Mouse (Mus musculus): ENCODE results near the gene Capn5. TPM values are rescaled to one million over a fixed set of nuclear protein-coding genes. Genes with fewer than 3 reads are reported as not detected.

Gene Capn5
- polyA plus RNA-seq, 1 experiment from 2014 or later, result 16.7 TPM

DNA sequence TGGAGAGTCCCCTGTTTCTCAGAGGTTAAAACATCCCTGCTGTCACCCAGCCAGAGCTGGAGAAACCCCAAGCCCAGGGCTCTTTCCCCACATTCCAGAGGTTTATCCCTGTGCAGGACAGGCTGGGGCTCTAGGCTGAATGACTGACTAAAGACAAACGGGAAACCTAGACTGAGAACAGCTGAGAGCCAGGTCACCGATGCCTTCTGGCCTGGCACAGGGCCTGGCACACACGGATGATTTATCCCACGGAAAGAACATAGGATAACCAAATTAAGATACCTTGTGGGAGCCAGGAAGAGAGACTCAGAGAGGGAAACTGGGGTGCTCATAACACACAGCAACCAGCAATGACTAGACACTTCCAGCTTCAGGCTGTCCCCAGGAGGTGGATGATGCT is 68.3 kb downstream of the Capn5 start:
- no peak overlapping the region for H3K27ac ChIP-seq
- ATAC-seq (ENCODE audit: low FRiP score), result no peak
- no peaks in the 10 kb centered on the region for H3K36me3 ChIP-seq (replicated peaks; ENCODE audit: control insufficient read depth, insufficient read depth)
- H3K4me3 ChIP-seq (replicated peaks; ENCODE audit: low read length), result no peak overlapping the region
- no peak for DNase-seq (ENCODE audit: low spot score)
- WGBS, result 77% methylated on average over 4 of the region's 4 CpGs
- H3K4me1 ChIP-seq (replicated peaks; ENCODE audit: control insufficient read depth, insufficient read depth, low read length), result peaks cover 7% of the 10 kb centered on the region; the same call in 1 of the 2 replicates
- no peaks in the 10 kb centered on the region for H3K9me3 ChIP-seq (ENCODE audit: control insufficient read depth, low read length)
- no peak overlapping the region for H3K4me2 ChIP-seq (replicated peaks)
- H3K27me3 ChIP-seq (ENCODE audit: control insufficient read depth, insufficient read depth, low read length), result peaks cover 15% of the 10 kb centered on the region
- no peak overlapping the region for H3K9ac ChIP-seq

GRCm38 (mm10) chr7:98108636-98109430 is 69.2 kb downstream of the Capn5 start:
- DNase-seq (ENCODE audit: low spot score) (no peak), ATAC-seq (ENCODE audit: low FRiP score) (0 out of 2 replicates have a peak, but pooled peaks have one; percentile 34)
- no peaks in the 10 kb centered on the region for H3K36me3 ChIP-seq (replicated peaks; ENCODE audit: control insufficient read depth, insufficient read depth)
- H3K9ac ChIP-seq, result no peak overlapping the region
- no peaks in the 10 kb centered on the region for H3K9me3 ChIP-seq (ENCODE audit: control insufficient read depth, low read length)
- H3K27me3 ChIP-seq (ENCODE audit: control insufficient read depth, insufficient read depth, low read length), result peaks cover 15% of the 10 kb centered on the region
- no peak overlapping the region for H3K4me2 ChIP-seq (replicated peaks)
- no peak overlapping the region for H3K27ac ChIP-seq
- H3K4me3 ChIP-seq (replicated peaks; ENCODE audit: low read length), result no peak overlapping the region
- 88% methylated on average over 16 of the region's 16 CpGs for WGBS
- peaks cover 7% of the 10 kb centered on the region; the same call in 1 of the 2 replicates for H3K4me1 ChIP-seq (replicated peaks; ENCODE audit: control insufficient read depth, insufficient read depth, low read length)

- H3K27ac ChIP-seq, result no peak overlapping the region
- no peaks in the 10 kb centered on the region for H3K36me3 ChIP-seq (replicated peaks; ENCODE audit: control insufficient read depth, insufficient read depth)
- ATAC-seq (ENCODE audit: low FRiP score), result no peak
- no peak overlapping the region for H3K4me2 ChIP-seq (replicated peaks)
- no peak overlapping the region for H3K9ac ChIP-seq
- no peaks in the 10 kb centered on the region for H3K9me3 ChIP-seq (ENCODE audit: control insufficient read depth, low read length)
- no peak overlapping the region for H3K4me3 ChIP-seq (replicated peaks; ENCODE audit: low read length)
- peaks cover 6% of the 10 kb centered on the region for H3K27me3 ChIP-seq (ENCODE audit: control insufficient read depth, insufficient read depth, low read length)
- DNase-seq (ENCODE audit: low spot score), result no peak
- 92% methylated on average over 7 of the region's 7 CpGs for WGBS
- peaks cover 15% of the 10 kb centered on the region for H3K4me1 ChIP-seq (replicated peaks; ENCODE audit: control insufficient read depth, insufficient read depth, low read length)
Measured at GRCm38 (mm10) chr7:98106272-98106671, 71.8 kb downstream of the Capn5 start.

GRCm38 (mm10) chr7:98104481-98105435 is 73.3 kb downstream of the Capn5 start:
- DNase-seq (ENCODE audit: low spot score) (no peak), ATAC-seq (ENCODE audit: low FRiP score) (no peak)
- H3K9ac ChIP-seq, result no peak overlapping the region
- 69% methylated on average over 16 of the region's 16 CpGs for WGBS
- H3K36me3 ChIP-seq (replicated peaks; ENCODE audit: control insufficient read depth, insufficient read depth), result no peaks in the 10 kb centered on the region
- H3K27ac ChIP-seq, result no peak overlapping the region
- no peaks in the 10 kb centered on the region for H3K9me3 ChIP-seq (ENCODE audit: control insufficient read depth, low read length)
- H3K4me2 ChIP-seq (replicated peaks), result no peak overlapping the region
- H3K27me3 ChIP-seq (ENCODE audit: control insufficient read depth, insufficient read depth, low read length), result no peaks in the 10 kb centered on the region
- no peak overlapping the region for H3K4me3 ChIP-seq (replicated peaks; ENCODE audit: low read length)
- peaks cover 11% of the 10 kb centered on the region for H3K4me1 ChIP-seq (replicated peaks; ENCODE audit: control insufficient read depth, insufficient read depth, low read length)

DNA sequence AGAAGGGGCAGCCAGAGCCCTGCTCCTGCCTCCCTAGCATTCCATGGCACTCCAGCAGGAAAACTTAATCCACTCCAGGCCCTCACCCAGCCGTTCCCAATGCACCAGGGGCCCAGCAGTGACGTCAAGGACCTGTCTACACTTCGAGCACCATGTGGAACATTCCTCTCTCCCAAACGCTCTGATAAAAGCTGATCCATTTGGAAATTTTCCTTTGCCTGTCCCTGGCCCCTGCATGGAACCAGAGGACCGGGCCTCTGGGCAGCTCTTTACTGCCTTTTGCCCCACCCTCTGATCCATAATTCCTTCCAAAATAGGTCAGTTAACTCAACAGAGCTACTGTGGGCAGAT is 74.2 kb downstream of the Capn5 start:
- Histone ChIP-seq H3K27me3 (ENCODE audit: control insufficient read depth, insufficient read depth, low read length) (no peaks in the 10 kb centered on the region), H3K4me3 (replicated peaks; ENCODE audit: low read length) (no peak overlapping the region), H3K36me3 (replicated peaks; ENCODE audit: control insufficient read depth, insufficient read depth) (no peaks in the 10 kb centered on the region), H3K9ac (no peak overlapping the region), H3K27ac (no peak overlapping the region), H3K9me3 (ENCODE audit: control insufficient read depth, low read length) (no peaks in the 10 kb centered on the region), H3K4me1 (replicated peaks; ENCODE audit: control insufficient read depth, insufficient read depth, low read length) (peaks cover 11% of the 10 kb centered on the region), H3K4me2 (replicated peaks) (no peak overlapping the region)
- WGBS, result 77% methylated on average over 5 of the region's 5 CpGs
- no peak for DNase-seq (ENCODE audit: low spot score)
- no peak for ATAC-seq (ENCODE audit: low FRiP score)

- H3K27ac ChIP-seq, result peak overlapping the region; percentile 72
- no peaks in the 10 kb centered on the region for H3K27me3 ChIP-seq (ENCODE audit: control insufficient read depth, insufficient read depth, low read length)
- H3K4me1 ChIP-seq (replicated peaks; ENCODE audit: control insufficient read depth, insufficient read depth, low read length), result peaks cover 11% of the 10 kb centered on the region
- no peaks in the 10 kb centered on the region for H3K9me3 ChIP-seq (ENCODE audit: control insufficient read depth, low read length)
- H3K36me3 ChIP-seq (replicated peaks; ENCODE audit: control insufficient read depth, insufficient read depth), result no peaks in the 10 kb centered on the region
- ATAC-seq (ENCODE audit: low FRiP score) (peak; percentile 68), DNase-seq (ENCODE audit: low spot score) (peak; percentile 94)
- H3K4me2 ChIP-seq (replicated peaks), result peak overlapping the region; percentile 53
- H3K4me3 ChIP-seq (replicated peaks; ENCODE audit: low read length), result peak overlapping the region; percentile 24
- 19% methylated on average over 21 of the region's 26 CpGs for WGBS
- H3K9ac ChIP-seq, result peak overlapping the region; percentile 66
Measured at GRCm38 (mm10) chr7:98103002-98103941, 74.8 kb downstream of the Capn5 start.

DNA sequence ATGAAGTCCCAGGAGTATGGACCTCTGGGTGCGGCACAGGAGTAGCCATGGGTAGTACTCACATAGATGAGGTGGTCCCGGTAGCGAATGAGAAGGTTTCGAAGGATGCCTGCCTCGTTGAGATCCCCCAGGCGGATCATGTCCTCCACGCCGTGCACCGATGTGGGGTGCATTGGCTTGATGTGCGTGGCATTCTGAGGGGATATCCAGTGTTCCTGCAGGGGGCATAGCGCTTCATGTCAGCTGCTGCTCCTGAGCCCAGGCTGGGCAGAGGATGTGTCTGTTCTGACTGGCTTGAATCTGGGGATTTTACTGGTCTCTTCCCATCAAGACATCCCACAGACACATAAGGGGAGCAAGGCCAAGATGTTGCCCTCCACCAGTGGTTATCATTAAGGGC is 75.6 kb downstream of the Capn5 start:
- Histone ChIP-seq H3K36me3 (replicated peaks; ENCODE audit: control insufficient read depth, insufficient read depth) (peaks cover under 1% of the 10 kb centered on the region; the same call in 1 of the 2 replicates), H3K9ac (peak overlapping the region; percentile 66), H3K4me2 (replicated peaks) (peak overlapping the region; percentile 53), H3K4me3 (replicated peaks; ENCODE audit: low read length) (peak overlapping the region; percentile 24; the same call in 1 of the 2 replicates), H3K9me3 (ENCODE audit: control insufficient read depth, low read length) (no peaks in the 10 kb centered on the region), H3K4me1 (replicated peaks; ENCODE audit: control insufficient read depth, insufficient read depth, low read length) (peaks cover 11% of the 10 kb centered on the region), H3K27me3 (ENCODE audit: control insufficient read depth, insufficient read depth, low read length) (no peaks in the 10 kb centered on the region), H3K27ac (peak overlapping the region; percentile 72)
- DNase-seq (ENCODE audit: low spot score), result no peak
- 89% methylated on average over 11 of the region's 11 CpGs for WGBS
- ATAC-seq (ENCODE audit: low FRiP score), result peak; percentile 19; the same call in 1 of the 2 replicates

- H3K36me3 ChIP-seq (replicated peaks; ENCODE audit: control insufficient read depth, insufficient read depth), result peaks cover 18% of the 10 kb centered on the region
- H3K27me3 ChIP-seq (ENCODE audit: control insufficient read depth, insufficient read depth, low read length), result no peaks in the 10 kb centered on the region
- DNase-seq (ENCODE audit: low spot score) (no peak), ATAC-seq (ENCODE audit: low FRiP score) (no peak)
- 93% methylated on average over 8 of the region's 8 CpGs for WGBS
- no peak overlapping the region for H3K27ac ChIP-seq
- H3K4me1 ChIP-seq (replicated peaks; ENCODE audit: control insufficient read depth, insufficient read depth, low read length), result peaks cover 6% of the 10 kb centered on the region
- no peak overlapping the region for H3K4me3 ChIP-seq (replicated peaks; ENCODE audit: low read length)
- H3K9me3 ChIP-seq (ENCODE audit: control insufficient read depth, low read length), result no peaks in the 10 kb centered on the region
- H3K4me2 ChIP-seq (replicated peaks), result no peak overlapping the region
- no peak overlapping the region for H3K9ac ChIP-seq
Measured at GRCm38 (mm10) chr7:98097557-98097956, 80.5 kb downstream of the Capn5 start.

Measured in hindbrain, embryonic 14.5 days (tissue).